Mouse (Mus musculus) hematopoietic stem cell, adult 5-6 weeks (primary cell): Measurements from ENCODE around the gene Gamt. TPM values are rescaled to one million over a fixed set of nuclear protein-coding genes. Genes with fewer than 3 reads are reported as not detected.

Experiments used
- ATAC-seq, 2 experiments: fragments of 125-278 bp in 1 of 2; replicated peaks in 1 of 2; 2 replicates each; pipeline ENCODE4 v1.8.0; 2016 to 2017; ENCODE audit warnings: inconsistent platforms in 2 of 2, mild to moderate bottlenecking in 2 of 2, moderate number of reproducible peaks in 2 of 2, low read depth in 1 of 2, moderate TSS enrichment in 1 of 2; ENCODE audit not compliant: low FRiP score in 2 of 2, poor library complexity in 2 of 2, severe bottlenecking in 2 of 2, insufficient read depth in 1 of 2, low TSS enrichment in 1 of 2
- total RNA-seq: library from RNA; stranded (forward); fragments of 172-1452, 232-1000 nt; gene quantifications from 2 replicates; pipeline ENCODE4 v1.2.3, GENCODE M21; 2017

The Gamt gene
- total RNA-seq, 1 experiment from 2014 or later: 1.8 TPM

GRCm38 (mm10) chr10:80292251-80293146 lies 31.7 kb upstream of the Gamt start, which contains the start of gene Rps15:
Rps15 (plus strand) TSS chr10:80292453.
- peak; percentile 90 to 96 for ATAC-seq

GRCm38 (mm10) chr10:80288657-80289056 lies 27.8 kb upstream of the Gamt start:
- ATAC-seq: no peak

GRCm38 (mm10) chr10:80288097-80288496 lies 27.3 kb upstream of the Gamt start:
- ATAC-seq: no peak

GRCm38 (mm10) chr10:80285222-80286070 lies 24.6 kb upstream of the Gamt start:
- ATAC-seq: 0 out of 4 replicates have a peak, but pooled peaks of 1 of the 2 experiments have one; percentile 30

GRCm38 (mm10) chr10:80282481-80283441 lies 21.9 kb upstream of the Gamt start:
- no peak for ATAC-seq

- peak; percentile 54 to 61; a peak in 3 of 4 replicates for ATAC-seq
Measured at GRCm38 (mm10) chr10:80281921-80282371, 21.1 kb upstream of the Gamt start.

GRCm38 (mm10) chr10:80281304-80281703 lies 20.5 kb upstream of the Gamt start:
- no peak for ATAC-seq

- no peak for ATAC-seq
Measured at GRCm38 (mm10) chr10:80279273-80279672, 18.5 kb upstream of the Gamt start.

GRCm38 (mm10) chr10:80278390-80278789 lies 17.6 kb upstream of the Gamt start:
- no peak for ATAC-seq

- no peak for ATAC-seq
Measured at GRCm38 (mm10) chr10:80276238-80276637, 15.4 kb upstream of the Gamt start.

- ATAC-seq: no peak
Measured at GRCm38 (mm10) chr10:80273847-80274246, 13.0 kb upstream of the Gamt start.

- peak in 1 of 2 experiments; percentile 8; a peak in 1 of 4 replicates for ATAC-seq
Measured at GRCm38 (mm10) chr10:80271870-80272585, 11.2 kb upstream of the Gamt start.

- peak; percentile 5 to 33; a peak in 2 of 4 replicates for ATAC-seq
Measured at GRCm38 (mm10) chr10:80271186-80271843, 10.5 kb upstream of the Gamt start.

GRCm38 (mm10) chr10:80270734-80271181 lies 9.9 kb upstream of the Gamt start:
- peak in 1 of 2 experiments; percentile 11; a peak in 1 of 4 replicates for ATAC-seq

- peak; percentile 15 to 18; a peak in 2 of 4 replicates for ATAC-seq
Measured at GRCm38 (mm10) chr10:80270099-80270498, 9.3 kb upstream of the Gamt start.

- no peak for ATAC-seq
Measured at GRCm38 (mm10) chr10:80265149-80265486, 4.3 kb upstream of the Gamt start.
